Mouse (Mus musculus) large intestine, adult 2 months (tissue): Measurements from ENCODE around the gene Dennd5a. TPM values are rescaled to one million over a fixed set of nuclear protein-coding genes. Genes with fewer than 3 reads are reported as not detected.

ENCODE experiments used
- DNase-seq: peaks from one replicate; pipeline ENCODE4 v3.0.0-alpha.2; 2012; ENCODE audit warnings: low read depth, low spot score
- WGBS: fragments of 180-500 bp; shearing (Covaris S2); methylation state at CpG from one replicate; pipeline ENCODE4 v1.1.7; 2018; 5-methylcytosine and 5-hydroxymethylcytosine counted together
- polyA plus RNA-seq: library from polyadenylated mRNA; depleted of rRNA; stranded (reverse); fragments of >200 nt; gene quantifications from 2 replicates; pipeline ENCODE4 v1.2.3, GENCODE M21; 2012

Gene Dennd5a
- polyA plus RNA-seq, 1 experiment: 19.6 TPM

DNA sequence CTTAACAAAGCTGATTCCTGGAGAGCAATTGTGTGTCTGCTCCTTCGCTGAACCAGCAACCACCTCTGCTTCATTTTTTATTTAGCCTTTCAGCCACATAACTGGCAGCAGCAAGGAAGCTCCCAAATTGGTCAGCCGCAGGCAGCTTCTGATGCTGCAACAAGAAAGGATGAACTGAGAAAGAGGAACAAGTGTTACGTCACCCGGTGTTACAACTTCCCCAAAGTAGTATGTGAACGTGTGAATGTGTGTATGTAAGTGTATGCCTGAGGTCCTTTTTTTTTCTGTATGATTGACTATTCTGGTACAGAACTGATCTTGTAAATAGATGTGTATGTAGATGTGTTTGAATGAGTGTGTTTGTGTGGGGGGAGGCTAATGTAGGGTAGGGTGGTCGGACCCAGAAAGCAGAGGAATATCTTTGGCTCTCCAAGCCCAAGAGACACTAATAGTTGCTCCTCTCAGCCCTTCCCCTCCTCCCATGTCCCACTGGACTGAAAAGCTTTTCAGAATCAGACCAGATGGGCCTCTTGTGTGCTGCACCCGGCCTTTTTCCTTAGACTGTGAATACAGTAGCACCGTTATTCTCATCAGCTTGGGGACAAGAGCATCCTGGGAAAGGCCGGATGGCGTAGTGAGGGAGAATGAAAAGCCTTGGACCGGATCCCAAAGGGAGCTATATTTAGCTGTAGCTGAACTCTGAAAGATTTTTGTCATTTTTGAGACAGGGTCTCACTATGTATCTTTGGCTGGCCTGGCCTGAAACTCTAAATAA, 7.7 kb upstream of the Dennd5a start:
- WGBS: 73% methylated on average over 11 of the region's 11 CpGs
- no peak for DNase-seq

DNA sequence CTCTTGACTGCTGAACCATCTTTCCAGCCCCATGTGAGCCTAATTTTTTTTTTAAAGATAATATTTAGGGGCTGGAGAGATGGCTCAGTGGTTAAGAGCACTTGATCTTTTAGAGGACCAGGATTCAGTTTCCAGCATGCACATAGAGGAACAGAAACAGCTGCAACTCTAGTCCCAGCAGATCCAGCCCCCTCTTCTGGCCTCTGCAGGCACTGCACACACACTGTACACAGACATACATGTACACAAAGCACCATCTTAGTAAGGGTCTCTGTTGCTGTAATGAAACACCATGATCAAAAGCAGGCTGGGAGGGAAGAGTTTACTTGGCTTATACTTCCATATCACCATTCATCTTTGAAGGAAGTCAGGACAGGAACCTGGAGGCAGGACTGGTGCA, 5.4 kb upstream of the Dennd5a start:
- no peak for DNase-seq

DNA sequence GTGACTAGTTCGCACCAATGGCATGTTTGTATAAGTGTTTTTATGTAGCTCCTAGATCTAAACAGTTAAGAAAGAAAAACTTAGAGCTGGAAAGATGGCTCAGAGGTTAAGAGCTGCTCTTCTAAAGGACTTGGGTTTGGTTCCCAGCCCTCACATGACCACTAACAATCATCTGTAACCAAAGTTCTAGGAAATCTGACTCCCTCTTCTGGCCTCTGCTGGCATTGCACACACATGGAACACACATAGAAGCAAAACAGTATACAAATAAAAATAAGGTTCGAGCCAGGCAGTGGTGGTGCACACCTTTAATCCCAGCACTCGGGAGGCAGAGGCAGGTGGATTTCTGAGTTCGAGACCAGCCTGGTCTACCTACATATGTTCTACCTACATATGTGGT, 3.4 kb upstream of the Dennd5a start:
- 94% methylated on average over 4 of the region's 4 CpGs for WGBS
- no peak for DNase-seq

DNA sequence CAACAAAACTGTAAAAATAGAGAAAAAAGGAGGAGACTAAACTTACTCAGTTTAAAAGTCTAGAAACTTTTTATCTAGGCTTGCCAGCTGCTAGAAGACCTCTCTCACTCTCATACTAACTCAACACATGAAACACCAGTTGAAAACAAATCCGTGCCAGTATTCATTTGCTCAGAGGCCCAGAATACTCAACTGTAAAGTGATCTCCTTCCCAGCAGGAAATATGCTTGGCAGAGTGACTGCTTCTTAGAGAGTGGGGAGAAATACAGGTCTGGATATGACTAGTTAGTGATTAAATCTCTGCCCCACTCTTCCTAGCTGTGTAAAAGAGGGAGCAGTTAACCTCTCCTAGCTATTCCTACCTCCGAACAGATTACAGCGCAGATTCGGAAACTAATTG, 2.3 kb upstream of the Dennd5a start:
- DNase-seq: no peak
- WGBS: 75% methylated on average over 4 of the region's 4 CpGs

DNA sequence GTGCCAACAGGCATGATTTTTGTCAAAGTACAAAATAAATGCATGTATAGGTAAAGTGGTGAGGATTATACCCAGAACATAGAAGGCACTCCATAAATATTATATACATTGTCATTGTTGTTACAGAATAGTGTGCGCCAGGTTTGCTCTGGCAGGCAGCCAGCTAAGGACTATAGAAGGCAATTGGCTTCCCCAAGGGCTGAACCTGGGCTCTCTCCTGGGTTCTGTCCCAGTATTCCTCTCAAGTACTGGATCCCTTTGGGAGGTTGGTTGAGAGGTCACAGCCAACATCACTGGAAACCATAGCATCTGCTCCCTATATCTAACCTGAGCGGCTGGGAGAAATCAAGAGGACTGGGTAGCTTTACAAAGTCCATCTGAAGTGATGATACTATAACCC, 1.3 kb upstream of the Dennd5a start:
- WGBS: 54% methylated on average over 2 of the region's 2 CpGs
- no peak for DNase-seq

DNA sequence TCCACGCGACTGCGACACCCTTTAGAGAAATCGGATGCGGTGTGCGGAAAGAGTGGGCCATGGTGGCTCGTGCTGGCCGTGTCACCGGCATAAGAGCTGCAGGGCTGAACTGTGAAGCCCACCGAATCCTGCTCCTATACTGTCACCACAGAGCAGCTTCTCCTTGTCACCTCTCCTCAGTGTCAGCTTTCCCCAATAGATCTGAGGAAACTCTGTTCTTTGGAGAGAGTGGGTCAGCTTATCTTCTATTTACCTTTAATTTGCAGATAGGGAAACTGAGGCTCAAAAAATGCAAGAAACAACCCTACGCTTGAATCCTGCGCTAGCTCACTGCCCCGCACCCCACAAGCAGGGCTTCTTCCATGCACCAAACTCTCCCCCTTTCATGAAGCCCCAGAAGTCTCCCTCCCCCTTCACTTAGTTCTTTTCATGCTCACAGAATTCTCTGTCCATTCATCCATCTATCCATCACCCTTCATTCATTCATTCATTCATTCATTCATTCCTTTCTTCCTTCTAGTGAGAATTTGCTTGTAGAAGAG, 414 bp upstream of the Dennd5a start:
- WGBS: 15% methylated on average over 13 of the region's 13 CpGs
- no peak for DNase-seq

DNA sequence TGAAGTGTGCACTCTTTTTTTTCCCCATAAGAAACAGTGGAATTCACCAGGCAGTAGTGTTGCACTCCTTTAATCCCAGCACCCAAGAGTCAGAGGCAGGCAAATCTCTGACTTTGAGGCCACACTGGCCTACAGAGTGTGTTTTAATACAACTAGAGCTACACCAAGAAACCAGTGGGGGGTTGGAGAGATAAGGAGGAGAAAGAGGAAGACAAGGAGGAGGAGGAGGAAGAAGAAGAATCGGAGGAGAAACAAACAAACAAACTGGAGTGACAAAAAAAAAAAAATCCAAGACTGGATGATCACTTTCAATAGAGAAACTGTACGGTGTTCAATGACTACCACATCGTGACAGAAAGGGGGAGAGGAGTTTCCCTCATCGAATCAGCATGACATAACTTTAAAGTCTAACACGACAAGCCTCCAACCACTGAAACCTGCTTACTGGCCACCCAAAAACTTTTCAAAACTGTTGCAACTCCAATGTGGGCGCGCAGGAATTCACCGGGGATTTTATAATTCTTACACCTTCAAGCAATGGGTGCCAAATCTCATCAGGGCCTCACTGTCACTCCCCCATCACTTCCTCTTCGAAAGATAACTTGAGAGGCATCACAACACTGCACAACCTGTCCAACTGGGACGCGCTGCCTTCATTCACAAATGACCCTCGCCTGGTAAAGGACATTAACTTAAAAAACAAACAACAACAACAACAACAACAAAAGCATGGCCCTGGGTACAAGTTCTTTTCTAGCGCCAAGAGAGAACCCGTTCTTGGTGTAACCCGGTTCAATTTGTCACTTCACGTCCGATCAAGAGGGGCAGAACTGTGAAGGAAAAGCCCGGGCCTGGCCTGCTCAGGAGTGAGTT, 1.2 kb downstream of the Dennd5a start:
- DNase-seq: no peak
- 24% methylated on average over 18 of the region's 18 CpGs for WGBS

DNA sequence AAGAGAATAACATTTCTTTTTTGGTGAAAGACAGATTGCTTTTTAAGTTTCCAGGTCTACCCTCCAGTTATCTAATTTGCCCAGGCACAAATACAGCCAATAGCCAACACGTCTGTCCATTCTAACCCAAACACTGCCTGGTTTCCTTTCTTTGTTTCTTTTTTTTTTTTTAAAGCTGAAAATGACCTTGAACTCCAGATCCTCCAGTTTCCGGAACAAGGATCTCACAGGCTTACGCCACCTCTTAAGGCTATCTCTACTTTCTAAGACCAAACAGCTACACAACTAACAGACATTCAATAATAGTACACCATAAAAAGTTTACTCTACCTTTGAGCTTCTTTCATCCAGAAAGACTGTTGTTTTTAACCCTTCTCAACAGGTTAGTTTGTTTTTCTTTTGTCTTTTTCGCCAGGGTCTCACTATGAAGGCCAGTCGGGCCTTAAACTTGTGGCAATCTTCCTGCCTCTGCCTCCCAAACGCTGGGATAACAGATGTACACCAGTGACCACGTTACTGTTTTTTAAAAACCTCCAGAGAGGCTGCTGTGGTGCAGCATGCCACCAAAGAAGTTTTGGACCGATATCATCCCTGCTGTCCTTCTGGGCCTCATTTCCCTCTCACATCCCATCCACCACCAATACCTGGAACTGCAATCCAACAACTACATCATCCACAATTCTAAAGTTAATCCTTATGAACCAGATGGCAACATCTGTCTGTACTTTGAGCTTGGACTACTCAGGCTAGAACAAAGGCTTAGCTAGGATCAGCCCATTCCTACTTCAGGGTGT, 2.1 kb downstream of the Dennd5a start:
- 74% methylated on average over 8 of the region's 8 CpGs for WGBS
- no peak for DNase-seq

DNA sequence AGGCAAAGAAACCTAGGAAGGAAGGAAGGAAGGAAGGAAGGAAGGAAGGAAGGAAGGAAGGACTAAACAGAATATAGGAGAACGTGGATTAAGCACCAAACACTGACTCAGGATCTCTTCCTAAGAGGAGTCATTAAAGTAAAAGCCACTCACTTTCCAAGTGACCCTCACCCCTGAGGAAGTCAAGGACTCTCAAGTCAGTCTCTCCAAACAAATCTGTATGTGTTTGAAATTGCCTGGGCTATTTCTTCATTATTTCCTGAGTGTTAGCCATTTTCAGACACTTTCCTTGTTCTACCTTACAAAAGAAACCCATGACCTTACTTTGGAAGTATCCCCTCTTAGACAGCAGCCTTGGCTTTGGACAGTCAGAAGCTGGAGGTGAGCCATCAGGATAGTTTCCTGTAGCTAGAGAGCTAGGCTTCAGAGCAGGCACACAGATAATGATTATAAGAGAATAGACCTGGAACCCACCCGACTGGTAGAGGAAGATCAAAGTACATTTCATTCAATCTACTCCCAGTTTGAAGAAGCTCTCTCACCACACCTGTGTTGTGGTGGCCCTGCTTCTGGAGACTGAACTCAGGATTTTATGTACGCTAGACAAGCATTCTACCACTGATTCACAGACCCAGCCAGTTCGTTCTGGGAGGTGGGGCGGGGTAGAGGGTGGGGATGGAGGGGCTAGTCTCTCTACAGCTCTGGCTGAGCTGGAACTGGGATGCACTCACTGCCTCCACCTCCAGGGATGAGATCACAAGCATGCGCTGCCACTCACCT, 5.5 kb downstream of the Dennd5a start:
- WGBS: 45% methylated on average over 6 of the region's 6 CpGs
- no peak for DNase-seq

DNA sequence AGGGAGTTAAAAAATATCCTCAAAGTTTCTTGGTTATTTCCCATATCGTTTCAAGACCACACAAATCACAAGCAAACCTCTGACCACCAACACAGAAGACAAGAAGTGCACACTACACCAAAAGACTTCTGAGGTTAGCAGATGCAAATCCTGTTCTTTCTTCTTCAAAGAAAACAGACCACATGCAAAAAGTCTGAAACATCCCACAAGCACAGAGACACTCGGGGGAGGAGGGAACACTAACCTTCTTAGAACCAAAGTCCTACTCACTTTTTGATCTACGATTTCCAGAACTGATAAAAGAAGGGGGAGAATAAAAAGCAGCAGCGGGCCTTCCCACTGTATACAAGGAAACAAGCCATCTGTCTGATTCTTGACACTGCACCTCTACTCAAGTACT, 9.0 kb downstream of the Dennd5a start:
- no peak for DNase-seq
- WGBS: 65% methylated on average over 4 of the region's 4 CpGs

DNA sequence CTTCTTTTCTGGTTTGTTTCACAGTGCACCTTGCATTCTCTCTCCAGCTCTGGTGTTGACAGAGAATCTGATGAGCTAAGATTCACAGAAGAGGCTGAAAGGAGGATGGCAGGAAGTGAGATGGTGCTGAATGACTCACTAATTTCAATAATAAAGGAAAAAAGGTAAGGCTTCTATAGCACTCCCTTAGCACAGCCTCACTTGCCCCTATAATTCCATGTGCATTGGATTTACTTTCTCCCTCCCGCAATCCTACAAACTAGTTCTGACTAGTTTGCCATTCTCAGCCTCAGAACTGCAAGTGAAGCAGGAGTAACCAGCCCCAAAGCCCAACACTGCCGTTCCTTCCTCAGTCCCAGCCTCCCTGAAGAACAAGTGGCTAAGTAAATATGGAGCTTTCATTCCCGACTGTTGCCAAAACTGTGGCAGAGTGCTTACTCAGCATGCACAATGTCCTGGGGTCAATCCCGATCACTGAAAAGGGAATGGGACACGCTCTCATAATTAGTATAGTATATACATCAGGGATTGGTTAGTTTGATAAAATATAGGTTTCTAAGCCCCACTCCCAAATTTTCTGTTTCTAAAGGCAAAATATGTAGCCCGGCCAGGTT, 15.7 kb downstream of the Dennd5a start:
- WGBS: 51% methylated on average over 6 of the region's 6 CpGs
- no peak for DNase-seq

DNA sequence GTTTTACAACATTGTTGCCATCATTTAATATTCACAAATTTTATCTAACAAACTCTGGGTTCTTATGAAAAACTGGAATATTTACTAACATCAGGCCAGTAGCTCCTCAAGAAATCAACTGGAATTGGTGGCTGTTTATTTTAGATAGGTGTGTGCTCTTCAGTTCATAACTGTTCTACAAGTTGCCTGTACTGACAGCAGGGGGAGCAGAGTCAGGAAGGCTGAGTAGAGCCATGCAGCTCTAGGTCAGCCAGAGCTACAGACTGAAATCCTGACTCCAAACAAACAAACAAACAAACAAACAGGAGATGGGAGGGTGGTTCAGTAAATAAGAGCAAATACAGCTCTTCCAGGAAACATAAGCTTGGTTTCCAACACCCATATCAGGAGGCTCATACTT, 30.6 kb downstream of the Dennd5a start:
- no peak for DNase-seq

DNA sequence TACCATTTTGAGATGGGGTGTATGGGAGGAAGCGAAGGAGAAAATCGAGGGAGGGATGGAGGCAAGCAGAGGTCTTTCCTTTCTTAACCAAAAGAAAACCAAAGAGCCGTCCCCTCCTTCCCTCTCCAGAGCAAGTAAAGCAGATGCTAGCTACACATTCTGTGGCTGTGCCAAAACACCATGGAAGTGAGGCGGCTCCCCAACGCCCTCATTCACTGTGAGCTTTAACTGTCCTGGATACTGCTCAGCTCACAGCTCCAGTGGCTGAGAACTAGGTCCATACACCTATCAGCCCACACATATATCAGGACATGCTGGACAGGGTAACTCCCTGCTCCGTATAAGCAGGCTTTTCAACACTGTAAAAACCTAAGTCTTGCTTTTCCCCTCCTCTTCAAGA, 31.9 kb downstream of the Dennd5a start:
- WGBS: 89% methylated on average over 6 of the region's 6 CpGs

DNA sequence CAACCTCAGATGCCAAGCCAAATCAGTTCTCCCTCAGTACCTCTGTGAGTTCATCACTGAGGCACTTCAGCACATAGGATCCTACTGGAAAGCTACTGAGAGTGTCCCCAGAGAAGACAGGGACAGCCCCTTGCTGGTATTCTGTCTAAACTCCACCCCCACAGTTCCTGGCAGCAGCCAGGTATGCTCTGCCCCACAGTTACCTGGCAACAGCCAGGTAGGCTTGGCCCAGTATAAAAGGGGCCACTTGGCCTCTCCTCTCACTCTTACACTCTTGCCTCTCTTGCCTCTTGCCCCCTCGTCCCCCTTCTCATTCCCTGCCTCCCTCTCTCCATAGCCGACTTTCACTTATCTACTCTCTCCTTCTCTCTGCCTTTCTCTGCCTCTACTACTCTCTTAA, 35.3 kb downstream of the Dennd5a start:
- no peak for DNase-seq
- WGBS: 46% methylated on average over 2 of the region's 2 CpGs

More for the DNA sequence above, 31.9 kb downstream of the Dennd5a start:
- no peak for DNase-seq

DNA sequence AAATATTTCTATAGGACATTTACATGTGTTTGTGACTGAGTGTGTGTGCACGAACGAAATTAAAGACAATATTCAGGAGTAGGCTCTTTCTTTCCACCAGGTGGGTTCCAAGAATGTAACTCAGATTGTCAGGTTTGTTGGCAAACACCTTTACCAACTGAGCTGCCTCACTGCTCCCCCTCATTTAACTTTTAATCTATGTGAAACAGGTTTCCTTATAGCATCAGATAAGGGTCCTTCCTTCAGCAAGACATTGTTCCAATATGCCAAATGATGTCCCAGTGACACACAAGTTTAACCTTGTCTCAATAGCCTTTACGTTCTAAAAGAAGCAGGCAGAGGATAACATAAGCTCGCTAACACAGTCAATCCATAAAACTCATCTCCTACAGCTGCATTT, 37.4 kb downstream of the Dennd5a start:
- no peak for DNase-seq
- WGBS: 94% methylated on average over 4 of the region's 4 CpGs

DNA sequence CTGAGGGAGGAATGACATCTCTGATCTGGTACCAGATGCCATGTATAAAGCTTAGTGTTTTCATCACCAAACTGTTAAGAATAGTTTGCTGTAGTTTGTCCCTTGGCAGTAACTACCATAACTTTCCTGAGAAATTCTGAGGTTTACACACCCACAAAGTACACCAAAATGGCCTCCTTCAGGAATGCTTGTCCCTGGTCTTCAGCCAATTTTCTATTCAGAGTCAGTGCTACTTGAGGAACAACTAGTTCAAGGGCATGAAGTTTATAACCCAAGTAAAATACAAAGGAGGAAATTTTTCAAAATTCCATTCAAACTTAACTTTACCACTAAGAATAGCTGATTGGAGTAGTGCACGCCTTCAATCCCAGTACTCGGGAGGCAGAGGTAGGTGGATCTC, 54.1 kb downstream of the Dennd5a start:
- 73% methylated on average over 2 of the region's 2 CpGs for WGBS
- DNase-seq: no peak

DNA sequence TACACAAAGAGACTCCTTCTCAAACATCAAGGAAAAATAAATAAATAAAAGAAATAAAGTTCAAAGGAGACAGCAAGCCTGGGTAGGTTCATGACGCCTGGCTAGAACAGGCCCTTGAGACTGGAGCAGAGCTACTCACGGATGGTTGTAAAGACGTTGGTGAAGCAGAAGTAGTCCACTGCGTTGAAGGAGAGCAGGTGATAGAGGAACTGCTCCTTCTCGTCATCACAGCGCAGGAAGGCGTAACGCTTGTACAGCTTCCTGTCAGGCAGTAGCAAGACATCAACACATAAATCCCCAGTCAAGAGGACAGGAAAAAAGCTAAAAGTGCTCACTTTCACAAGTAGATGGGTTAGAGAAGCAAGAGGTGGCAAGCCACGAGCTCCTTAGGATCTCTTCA, 59.3 kb downstream of the Dennd5a start:
- no peak for DNase-seq
- whole genome bisulfite sequencing: 85% methylated on average over 9 of the region's 9 CpGs

DNA sequence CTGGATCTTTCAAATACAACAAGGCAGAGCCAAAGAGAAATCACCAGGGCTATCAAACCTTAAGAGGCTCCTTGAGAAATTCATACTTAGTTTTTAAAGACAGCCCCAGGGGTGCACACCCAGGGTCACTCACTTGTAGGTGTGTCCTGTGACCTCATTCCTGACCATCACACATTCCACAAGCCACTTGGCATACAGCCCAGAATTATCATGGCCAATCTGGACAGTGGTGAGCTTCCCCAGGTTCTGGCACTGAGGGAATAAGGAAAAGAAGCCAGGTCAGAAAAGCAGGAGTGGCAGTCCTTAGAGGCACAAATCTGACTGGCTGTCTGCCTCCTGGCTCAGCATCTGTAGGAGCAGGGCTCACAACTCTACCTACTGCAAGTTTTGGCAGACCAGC, 61.4 kb downstream of the Dennd5a start:
- no peak for DNase-seq

DNA sequence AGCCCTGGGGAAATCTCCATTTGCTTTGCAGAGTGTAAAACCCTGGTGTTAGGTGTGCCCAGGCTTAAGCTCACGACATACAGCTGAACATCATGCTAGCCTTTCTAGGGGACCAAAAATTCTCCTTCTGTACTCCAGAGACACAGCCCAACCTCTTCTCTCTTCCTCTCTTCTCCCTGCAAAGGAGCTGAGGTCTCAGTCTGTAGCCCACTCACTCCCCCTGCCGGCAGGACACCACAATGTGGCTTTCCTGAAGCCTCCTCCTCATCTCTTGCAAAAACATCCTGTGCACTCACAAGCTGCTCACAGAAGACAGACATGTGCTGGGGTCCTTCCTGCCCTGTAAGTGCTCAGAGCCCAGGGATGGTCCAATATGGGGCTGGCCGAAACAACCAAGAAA, 67.7 kb downstream of the Dennd5a start:
- no peak for DNase-seq
- WGBS: 37% methylated on average over 3 of the region's 3 CpGs
